Mouse (Mus musculus): Measurements from ENCODE around the gene Tekt4. TPM values are rescaled to one million over a fixed set of nuclear protein-coding genes. Genes with fewer than 3 reads are reported as not detected.

Gene Tekt4
- total and polyA plus RNA-seq, 2 experiments = not detected

DNA sequence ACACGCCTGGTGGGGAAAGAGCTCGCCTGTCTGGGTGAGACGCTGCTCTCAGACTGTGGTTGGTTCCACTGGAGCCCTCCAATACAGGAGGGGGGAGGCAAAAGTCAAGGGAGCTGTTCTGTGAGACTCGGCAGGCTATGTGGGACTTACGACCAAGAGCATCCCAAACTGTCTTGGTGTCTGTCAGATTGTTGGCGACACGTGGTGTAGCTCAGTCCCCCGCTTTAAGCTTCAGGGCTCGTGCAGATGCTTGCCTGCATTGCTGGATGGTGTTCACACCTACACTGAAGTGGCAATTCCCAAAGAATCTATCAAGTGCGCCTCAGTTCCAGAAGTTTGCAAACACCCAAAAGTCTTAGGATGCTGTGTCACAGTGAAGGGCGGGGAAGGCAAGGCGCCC is 6.5 kb upstream of the Tekt4 start:
- DNase-seq (ENCODE audit: extremely low read depth, low read depth, low spot score) = no peak
- no peaks in the 10 kb centered on the region for H3K79me2 ChIP-seq (ENCODE audit: control insufficient read depth, insufficient read depth, low read length)
- H3K36me3 ChIP-seq (ENCODE audit: control insufficient read depth, insufficient read depth, low read length) = no peaks in the 10 kb centered on the region
- peaks cover 18% of the 10 kb centered on the region for H3K4me1 ChIP-seq (ENCODE audit: control insufficient read depth, insufficient read depth, low read length)
- no peak overlapping the region for H3K27ac ChIP-seq (replicated peaks; ENCODE audit: insufficient read depth, low read depth, low read length)
- TF ChIP-seq POLR2A (IDR thresholded peaks at IDR 0.05; ENCODE audit: extremely low read depth, insufficient read depth, low read length) (no peak), CTCF (IDR thresholded peaks at IDR 0.05; ENCODE audit: low read depth, low read length) (no peak)
- H3K4me3 ChIP-seq (ENCODE audit: insufficient read depth, low read depth, low read length) = no peak overlapping the region
- no peaks in the 10 kb centered on the region for H3K27me3 ChIP-seq (ENCODE audit: control insufficient read depth, insufficient read depth, low read length)
- no peak overlapping the region for H3K9ac ChIP-seq (ENCODE audit: low read depth, low read length)
- WGBS = 81% methylated on average over 12 of the region's 12 CpGs

DNA sequence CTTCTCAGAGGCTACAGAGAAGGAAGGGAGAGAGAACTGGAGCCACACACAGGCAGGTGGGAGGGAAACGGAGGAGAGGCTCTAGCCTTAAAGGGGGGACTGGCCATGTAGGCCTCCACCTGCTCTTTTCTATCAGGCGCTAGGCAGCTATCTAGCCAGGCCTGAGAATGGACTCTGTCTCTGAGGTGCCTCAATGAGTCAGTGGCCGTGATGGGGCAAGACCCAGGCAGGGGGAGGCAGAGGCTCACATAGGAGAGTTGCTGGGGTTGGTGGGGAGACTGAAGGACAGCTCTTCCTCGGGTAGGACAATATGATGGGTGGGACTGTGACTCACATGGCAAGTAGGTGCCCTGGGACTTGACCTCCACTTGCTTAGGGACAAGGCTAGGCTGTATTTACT is 4.1 kb upstream of the Tekt4 start:
- DNase-seq (ENCODE audit: extremely low read depth, low read depth, low spot score) = no peak
- Histone ChIP-seq H3K9ac (ENCODE audit: low read depth, low read length) (no peak overlapping the region), H3K36me3 (ENCODE audit: control insufficient read depth, insufficient read depth, low read length) (no peaks in the 10 kb centered on the region), H3K27ac (replicated peaks; ENCODE audit: insufficient read depth, low read depth, low read length) (no peak overlapping the region), H3K79me2 (ENCODE audit: control insufficient read depth, insufficient read depth, low read length) (no peaks in the 10 kb centered on the region), H3K4me1 (ENCODE audit: control insufficient read depth, insufficient read depth, low read length) (peaks cover 18% of the 10 kb centered on the region), H3K4me3 (ENCODE audit: insufficient read depth, low read depth, low read length) (no peak overlapping the region), H3K27me3 (ENCODE audit: control insufficient read depth, insufficient read depth, low read length) (no peaks in the 10 kb centered on the region)
- WGBS = 76% methylated on average over 4 of the region's 4 CpGs
- TF ChIP-seq POLR2A (IDR thresholded peaks at IDR 0.05; ENCODE audit: extremely low read depth, insufficient read depth, low read length) (no peak), CTCF (IDR thresholded peaks at IDR 0.05; ENCODE audit: low read depth, low read length) (no peak)

DNA sequence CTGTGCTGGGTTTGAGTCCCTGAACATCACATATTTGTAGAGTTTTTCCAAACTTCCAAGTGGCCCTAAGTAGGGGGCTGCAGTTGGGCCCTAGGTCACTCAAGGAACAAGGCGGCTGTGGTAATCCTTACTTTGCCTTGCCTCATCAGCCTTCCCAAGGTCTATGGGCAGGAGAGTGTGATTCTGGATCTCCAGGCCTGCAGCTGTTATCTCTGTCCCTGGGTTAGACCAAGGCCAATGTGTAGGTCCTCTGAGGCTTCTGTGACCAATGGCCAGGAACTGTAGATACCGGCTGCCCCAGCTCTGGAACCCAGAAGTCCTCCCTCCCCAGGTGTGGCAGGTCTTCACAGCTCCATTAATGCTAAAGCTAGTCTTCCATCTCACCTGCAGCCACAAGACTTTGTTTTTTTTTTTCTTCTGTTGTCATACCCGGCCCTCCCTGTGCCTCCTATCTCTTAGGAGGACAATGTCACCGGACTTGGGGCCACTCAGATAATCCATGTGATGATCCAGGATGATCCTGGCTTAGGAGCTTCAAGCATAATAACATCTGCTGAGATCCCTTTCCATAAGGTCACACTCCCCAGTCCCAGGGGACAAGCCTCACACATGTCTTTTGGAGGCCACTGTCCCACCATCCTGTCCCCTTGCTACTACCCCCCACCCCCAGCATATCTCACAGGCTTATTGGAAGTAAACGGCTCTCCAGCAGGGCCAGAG is 2.0 kb upstream of the Tekt4 start:
- no peaks in the 10 kb centered on the region for H3K79me2 ChIP-seq (ENCODE audit: control insufficient read depth, insufficient read depth, low read length)
- no peaks in the 10 kb centered on the region for H3K36me3 ChIP-seq (ENCODE audit: control insufficient read depth, insufficient read depth, low read length)
- H3K4me1 ChIP-seq (ENCODE audit: control insufficient read depth, insufficient read depth, low read length) = peaks cover 16% of the 10 kb centered on the region
- no peak overlapping the region for H3K4me3 ChIP-seq (ENCODE audit: insufficient read depth, low read depth, low read length)
- no peak overlapping the region for H3K9ac ChIP-seq (ENCODE audit: low read depth, low read length)
- H3K27me3 ChIP-seq (ENCODE audit: control insufficient read depth, insufficient read depth, low read length) = no peaks in the 10 kb centered on the region
- no peak overlapping the region for H3K27ac ChIP-seq (replicated peaks; ENCODE audit: insufficient read depth, low read depth, low read length)
- 82% methylated on average over 5 of the region's 5 CpGs for WGBS
- no peak for DNase-seq (ENCODE audit: extremely low read depth, low read depth, low spot score)
- TF ChIP-seq POLR2A (IDR thresholded peaks at IDR 0.05; ENCODE audit: extremely low read depth, insufficient read depth, low read length) (no peak), CTCF (IDR thresholded peaks at IDR 0.05; ENCODE audit: low read depth, low read length) (no peak)

- TF ChIP-seq POLR2A (IDR thresholded peaks at IDR 0.05; ENCODE audit: extremely low read depth, insufficient read depth, low read length) = no peak
- TF ChIP-seq CTCF (IDR thresholded peaks at IDR 0.05; ENCODE audit: low read depth, low read length) = no peak
- H3K4me1 ChIP-seq (ENCODE audit: control insufficient read depth, insufficient read depth, low read length) = no peaks in the 10 kb centered on the region
- H3K36me3 ChIP-seq (ENCODE audit: control insufficient read depth, insufficient read depth, low read length) = no peaks in the 10 kb centered on the region
- no peak overlapping the region for H3K27ac ChIP-seq (replicated peaks; ENCODE audit: insufficient read depth, low read depth, low read length)
- H3K9ac ChIP-seq (ENCODE audit: low read depth, low read length) = no peak overlapping the region
- H3K27me3 ChIP-seq (ENCODE audit: control insufficient read depth, insufficient read depth, low read length) = no peaks in the 10 kb centered on the region
- no peak for DNase-seq (ENCODE audit: extremely low read depth, low read depth, low spot score)
- no peaks in the 10 kb centered on the region for H3K79me2 ChIP-seq (ENCODE audit: control insufficient read depth, insufficient read depth, low read length)
- WGBS = 78% methylated on average over 8 of the region's 8 CpGs
- no peak overlapping the region for H3K4me3 ChIP-seq (ENCODE audit: insufficient read depth, low read depth, low read length)
Measured at GRCm38 (mm10) chr17:25456540-25456939, 2.1 kb downstream of the Tekt4 start.

DNA sequence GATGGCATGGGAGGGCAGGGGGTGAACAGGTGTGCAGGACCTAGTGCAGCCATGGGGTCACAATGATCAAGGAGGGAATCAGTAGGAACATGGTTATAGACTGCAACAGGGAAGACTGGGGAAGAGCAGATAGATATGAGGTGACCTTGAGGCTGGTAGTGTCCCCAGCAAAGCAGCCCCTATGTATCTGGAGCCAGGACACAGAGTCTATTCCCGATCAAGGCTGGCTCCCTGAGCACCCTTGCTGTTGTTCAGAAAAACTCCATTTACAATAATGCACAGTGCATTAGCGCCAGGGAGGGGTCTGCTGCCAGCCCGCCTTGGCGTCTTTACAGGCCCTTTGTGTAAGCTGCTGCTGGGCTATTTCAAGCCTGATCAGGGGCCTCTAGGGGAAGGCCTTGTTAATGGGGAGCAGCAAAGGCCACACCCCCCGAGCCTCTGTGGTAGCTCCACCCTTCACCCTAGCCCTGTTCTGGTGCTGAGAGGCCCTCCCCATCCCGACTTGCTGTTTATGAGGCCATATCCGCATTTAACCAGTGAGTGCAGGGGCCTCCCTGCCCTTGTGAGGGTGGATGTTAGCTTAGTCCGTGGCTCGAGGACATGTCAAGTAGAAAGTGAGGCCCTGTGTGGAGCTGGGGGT is 7.9 kb downstream of the Tekt4 start:
- Histone ChIP-seq H3K79me2 (ENCODE audit: control insufficient read depth, insufficient read depth, low read length) (no peaks in the 10 kb centered on the region), H3K4me1 (ENCODE audit: control insufficient read depth, insufficient read depth, low read length) (no peaks in the 10 kb centered on the region), H3K4me3 (ENCODE audit: insufficient read depth, low read depth, low read length) (no peak overlapping the region), H3K9ac (ENCODE audit: low read depth, low read length) (no peak overlapping the region), H3K36me3 (ENCODE audit: control insufficient read depth, insufficient read depth, low read length) (no peaks in the 10 kb centered on the region), H3K27ac (replicated peaks; ENCODE audit: insufficient read depth, low read depth, low read length) (no peak overlapping the region), H3K27me3 (ENCODE audit: control insufficient read depth, insufficient read depth, low read length) (no peaks in the 10 kb centered on the region)
- TF ChIP-seq CTCF (IDR thresholded peaks at IDR 0.05; ENCODE audit: low read depth, low read length) (no peak), POLR2A (IDR thresholded peaks at IDR 0.05; ENCODE audit: extremely low read depth, insufficient read depth, low read length) (no peak)
- no peak for DNase-seq (ENCODE audit: extremely low read depth, low read depth, low spot score)
- 66% methylated on average over 9 of the region's 9 CpGs for WGBS

All from liver, adult 2 months (tissue).